Mouse (Mus musculus): ENCODE results near the gene Ep300.

Ep300 gene

DNA sequence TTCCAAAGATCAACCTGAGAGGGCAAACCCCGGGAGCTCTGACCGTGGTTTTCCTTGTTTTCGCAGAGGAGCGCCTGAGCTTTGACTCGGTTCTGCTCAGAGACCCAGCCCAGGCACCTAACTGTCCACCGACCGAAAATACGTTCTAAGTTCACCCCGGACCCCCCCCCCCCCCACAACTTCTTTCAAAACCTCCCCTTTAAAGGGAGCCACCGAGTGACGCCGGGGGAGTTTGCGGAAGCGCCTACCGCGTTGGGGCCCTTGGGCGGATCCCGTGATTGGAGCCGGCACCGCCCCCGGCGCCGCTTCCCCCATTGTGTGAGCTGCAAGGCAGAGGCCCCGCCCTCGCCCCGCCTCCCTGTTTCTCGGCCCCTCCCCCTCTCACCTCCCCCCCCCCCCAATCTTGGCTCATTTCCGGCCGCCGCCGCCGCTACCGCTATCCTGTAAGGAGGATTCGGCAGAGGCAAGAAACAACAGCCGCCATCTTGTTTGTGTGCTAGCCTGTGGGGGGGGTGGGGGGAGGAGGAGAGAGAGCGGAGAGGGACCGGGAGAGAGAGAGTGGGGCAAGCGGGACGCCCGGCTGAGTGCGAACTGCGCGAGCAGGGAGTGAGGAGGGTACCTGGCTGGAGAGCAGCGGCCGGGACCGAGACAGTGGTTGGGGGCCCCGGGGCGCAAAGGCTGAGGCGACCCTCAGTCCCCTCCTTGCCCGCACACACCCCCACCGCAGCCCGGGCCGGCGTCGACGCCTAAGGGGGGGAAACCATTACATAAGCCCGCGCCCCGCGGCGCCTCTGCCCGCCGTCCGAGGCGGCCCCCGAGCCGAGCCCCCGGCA is at the start of gene Ep300:
TSS of gene Ep300 (plus strand) at position 439 of the 833 bp plus-strand sequence.
- peak; percentile 70 for DNase-seq (ENCODE audit: low spot score)

DNA sequence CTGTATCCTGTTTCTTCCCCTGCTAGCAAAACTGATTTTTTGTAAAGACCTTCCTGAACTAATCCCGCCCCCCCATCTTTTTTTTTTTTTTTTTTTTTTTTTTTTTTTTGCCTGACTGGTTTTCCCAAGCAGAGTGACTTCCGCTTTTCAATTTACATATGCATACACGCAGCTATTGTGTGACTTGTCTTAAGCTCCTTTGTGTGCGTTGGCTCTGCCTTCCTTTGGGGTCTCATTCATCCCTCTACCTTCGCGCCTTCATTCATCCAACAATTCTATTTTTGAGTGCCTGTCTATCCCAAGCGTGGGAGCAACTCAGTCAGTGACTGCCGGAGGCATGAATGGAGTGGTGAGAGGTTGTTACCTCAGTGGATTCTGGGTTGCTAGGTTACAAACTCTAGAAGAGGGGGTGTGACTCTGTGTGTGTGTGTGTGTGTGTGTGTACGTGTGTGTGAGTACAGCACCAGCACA is 49.2 kb upstream of the Ep300 start:
- DNase-seq (ENCODE audit: low spot score): no peak

GRCm38 (mm10) chr15:81538149-81538548 is 47.0 kb upstream of the Ep300 start:
- no peak for DNase-seq (ENCODE audit: low spot score)

GRCm38 (mm10) chr15:81539560-81539959 is 45.6 kb upstream of the Ep300 start:
- no peak for DNase-seq (ENCODE audit: low spot score)

- DNase-seq (ENCODE audit: low spot score): no peak
These were observed 40.2 kb upstream of the Ep300 start for GRCm38 (mm10) chr15:81544916-81545315.

DNA sequence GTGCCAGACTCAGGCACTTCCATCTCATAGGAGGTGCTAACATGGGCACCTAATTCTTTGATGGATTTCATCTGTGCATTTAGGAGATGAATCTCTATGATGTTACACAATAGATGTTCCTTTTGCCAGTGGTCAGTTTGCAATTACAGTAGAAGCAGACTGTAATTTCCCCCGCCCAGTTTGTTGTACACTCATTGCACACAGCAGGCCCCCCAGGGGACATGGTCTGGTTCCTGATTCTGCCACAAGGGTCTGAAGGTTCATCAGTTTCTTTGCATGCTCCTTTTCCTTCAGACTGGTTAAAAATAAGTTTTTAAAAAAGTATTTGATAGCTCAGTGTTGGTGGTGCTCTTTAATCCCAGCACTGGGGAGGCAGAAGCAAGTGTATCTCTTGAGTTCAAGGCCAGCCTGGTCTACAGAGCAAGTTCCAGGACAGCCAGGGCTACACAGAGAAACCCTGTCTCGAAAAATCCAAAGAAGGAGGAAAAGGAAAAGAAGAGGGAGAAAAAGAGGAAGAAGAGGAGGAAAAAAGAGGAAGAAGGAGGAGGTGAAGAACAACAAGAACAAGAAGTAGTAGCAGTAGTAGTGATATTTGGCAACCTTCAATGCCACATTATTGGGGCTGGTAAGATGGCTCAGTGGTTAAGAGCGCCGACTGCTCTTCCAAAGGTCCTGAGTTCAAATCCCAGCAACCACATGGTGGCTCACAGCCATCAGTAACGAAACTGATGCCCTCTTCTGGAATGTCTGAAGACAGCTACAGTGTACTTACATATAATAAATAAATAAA is 39.6 kb upstream of the Ep300 start:
- no peak for DNase-seq (ENCODE audit: low spot score)

DNA sequence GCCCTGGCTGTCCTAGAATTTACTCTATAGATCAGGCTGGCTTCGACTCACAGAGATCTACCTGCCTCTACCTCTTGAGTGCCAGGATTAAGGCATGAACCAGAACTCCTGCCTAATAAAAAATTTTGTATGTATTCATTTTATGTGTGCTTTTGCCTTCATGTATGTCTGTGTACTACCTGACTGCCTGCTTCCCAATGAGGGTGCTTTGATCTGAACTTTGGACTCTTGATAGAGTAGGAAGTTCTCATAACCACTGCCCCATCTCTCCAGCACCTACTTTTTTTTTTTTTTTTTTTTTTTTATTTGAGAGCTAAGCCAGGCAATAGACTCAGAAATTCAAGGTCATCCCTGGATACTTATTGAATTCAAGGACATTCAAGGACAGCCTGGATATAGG is 31.7 kb upstream of the Ep300 start:
- DNase-seq (ENCODE audit: low spot score): no peak

- DNase-seq (ENCODE audit: low spot score): no peak
These were observed 30.4 kb upstream of the Ep300 start for GRCm38 (mm10) chr15:81554558-81555297.

DNA sequence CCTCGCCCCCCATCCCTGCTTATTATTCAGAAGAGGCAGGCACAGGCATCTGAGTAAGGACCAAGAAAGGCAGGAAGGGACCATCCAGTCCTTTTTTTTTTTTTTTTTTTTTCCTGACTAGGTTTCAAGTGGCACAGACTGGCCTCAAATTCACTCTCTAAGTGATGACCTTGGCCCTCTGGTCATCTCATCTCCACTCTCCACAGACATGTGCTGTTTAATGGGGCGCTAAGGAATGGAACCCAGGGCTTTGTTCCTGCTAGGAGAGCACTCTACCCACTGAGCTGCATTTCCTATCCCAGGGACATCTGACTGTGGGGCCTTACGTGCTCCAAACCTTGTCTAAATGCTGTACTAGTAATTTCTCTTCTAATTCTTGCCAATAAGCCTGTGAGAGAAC is 29.2 kb upstream of the Ep300 start:
- DNase-seq (ENCODE audit: low spot score): no peak

DNA sequence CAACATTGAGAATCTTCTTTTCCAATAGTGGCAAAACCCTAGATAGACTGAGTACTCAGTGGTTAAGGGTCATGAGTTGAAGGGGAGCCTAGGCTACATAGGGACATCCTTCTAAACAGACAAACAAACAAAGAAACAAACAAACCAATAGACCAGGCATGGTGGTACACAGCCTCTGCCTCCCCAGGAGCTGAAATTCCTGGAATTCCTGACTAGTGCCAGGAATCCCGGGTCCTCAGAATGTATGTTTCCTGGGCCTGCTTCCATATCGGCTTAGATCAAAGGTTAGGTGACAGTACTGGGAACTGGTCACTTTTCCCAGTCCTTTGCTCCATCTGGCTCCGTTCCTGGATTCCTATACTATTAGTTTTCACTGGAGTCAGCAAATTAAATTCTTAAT is 23.6 kb upstream of the Ep300 start:
- DNase-seq (ENCODE audit: low spot score): no peak

DNA sequence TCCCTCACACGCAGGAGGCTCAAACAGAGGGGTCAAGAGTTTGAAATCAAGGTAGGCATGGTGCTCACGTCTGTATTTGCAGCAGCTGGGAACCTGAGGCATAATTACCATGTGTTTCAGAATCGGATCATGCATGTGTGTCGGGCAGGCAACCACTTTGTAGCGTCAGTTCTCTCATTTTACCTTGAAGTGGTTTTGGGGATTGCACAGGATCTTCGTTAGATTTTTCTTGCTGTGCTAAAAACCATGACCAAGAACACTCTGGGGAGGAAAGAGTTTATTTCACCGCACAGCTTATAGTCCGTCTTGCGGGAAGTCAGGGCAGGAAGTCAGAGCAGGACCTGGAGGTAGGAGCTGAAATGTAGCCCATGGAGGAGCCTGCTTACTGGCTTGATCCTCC is 23.2 kb upstream of the Ep300 start:
- DNase-seq (ENCODE audit: low spot score): no peak

DNA sequence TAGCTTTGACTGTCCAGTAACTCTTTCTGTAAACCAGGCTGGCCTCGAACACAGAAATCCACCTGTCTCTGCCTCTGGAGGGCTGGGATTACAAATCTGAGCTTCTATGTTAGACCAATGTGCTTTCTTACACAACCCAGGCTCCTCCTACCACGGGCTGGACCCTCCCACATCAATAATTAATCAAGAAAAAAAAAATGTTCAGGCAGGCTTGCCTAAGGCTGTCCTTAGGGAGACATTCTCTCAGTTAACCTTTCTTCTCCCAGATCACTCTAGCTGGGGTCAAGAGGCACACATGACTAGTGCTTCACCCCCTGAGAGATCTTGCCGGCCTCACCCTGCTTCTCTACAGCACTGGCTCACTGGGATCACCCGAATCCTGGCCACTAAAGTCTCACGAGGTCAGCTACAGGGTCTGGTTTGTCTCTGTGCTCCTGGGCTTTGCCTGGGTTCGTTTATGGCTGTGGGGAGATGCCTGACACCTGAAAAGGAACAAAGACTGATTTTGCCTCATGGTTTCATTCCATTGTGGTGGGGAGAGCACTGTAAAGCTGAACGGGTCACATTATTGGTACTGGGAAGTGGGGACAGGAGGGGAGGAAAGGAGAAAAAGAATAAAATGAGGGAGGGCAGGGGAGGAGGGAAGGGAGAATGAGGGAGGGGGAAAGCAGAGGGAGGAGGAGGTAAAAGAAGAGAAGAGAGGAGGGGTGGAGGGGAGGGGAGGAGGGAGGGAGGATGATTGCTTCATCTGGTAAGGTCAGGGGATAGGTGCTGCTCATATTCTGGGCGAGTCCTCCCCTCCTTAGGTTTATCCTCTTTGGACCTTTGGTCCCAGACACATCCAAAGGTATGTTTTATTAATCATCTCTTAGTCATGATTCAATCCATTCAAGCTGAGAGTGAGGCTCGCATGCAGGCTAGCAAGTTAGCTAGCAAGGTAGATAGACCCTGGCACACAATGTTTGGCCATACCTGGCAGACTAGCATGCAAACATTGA is 22.4 kb upstream of the Ep300 start:
- DNase-seq (ENCODE audit: low spot score): no peak

GRCm38 (mm10) chr15:81568093-81568492 is 17.1 kb upstream of the Ep300 start:
- DNase-seq (ENCODE audit: low spot score): no peak

- peak; percentile 22 for DNase-seq (ENCODE audit: low spot score)
These were observed 16.6 kb upstream of the Ep300 start for GRCm38 (mm10) chr15:81568592-81568991.

GRCm38 (mm10) chr15:81576961-81577360 is 8.2 kb upstream of the Ep300 start:
- DNase-seq (ENCODE audit: low spot score): no peak

GRCm38 (mm10) chr15:81577743-81578165 is 7.4 kb upstream of the Ep300 start:
- no peak for DNase-seq (ENCODE audit: low spot score)

GRCm38 (mm10) chr15:81584466-81584865 is 685 bp upstream of the Ep300 start:
- no peak for DNase-seq (ENCODE audit: low spot score)

DNA sequence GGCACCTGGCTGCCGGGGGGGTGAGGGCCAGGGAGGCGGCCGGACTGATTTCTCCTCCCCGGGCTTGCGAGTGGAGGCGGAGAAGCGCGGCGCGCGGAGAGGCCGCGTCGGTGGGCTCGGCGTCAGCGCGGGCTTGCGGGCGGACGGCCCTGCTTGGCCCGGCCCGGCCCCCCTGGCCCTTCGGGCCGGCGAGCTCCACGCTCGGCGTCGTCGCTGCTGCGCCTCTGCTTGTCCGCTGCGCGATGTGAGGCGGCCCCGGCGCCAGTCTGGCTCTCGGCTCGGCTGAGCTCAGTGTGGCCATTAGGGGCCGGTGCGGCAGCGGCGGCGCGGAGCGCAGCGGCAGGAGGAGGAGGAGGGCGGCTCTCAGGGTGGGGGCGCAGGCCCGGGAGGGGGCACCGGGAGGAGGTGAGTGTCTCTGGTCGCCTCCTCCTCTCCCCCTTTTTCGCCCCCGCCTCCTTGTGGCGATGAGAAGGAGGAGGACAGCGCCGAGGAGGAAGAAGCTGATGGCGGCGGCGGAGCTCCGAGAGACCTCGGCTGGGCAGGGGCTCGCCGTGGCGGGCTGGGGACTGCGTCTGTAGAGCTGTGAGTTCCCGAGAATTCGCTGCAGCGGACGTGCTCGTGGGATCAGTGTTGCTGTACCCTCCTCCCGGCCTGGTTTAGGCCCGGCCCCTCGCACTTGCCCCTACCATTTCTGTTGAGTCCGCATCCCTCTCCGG is 753 bp downstream of the Ep300 start:
- DNase-seq (ENCODE audit: low spot score): peak; percentile 50

GRCm38 (mm10) chr15:81586466-81586865 is 1.3 kb downstream of the Ep300 start:
- no peak for DNase-seq (ENCODE audit: low spot score)

DNA sequence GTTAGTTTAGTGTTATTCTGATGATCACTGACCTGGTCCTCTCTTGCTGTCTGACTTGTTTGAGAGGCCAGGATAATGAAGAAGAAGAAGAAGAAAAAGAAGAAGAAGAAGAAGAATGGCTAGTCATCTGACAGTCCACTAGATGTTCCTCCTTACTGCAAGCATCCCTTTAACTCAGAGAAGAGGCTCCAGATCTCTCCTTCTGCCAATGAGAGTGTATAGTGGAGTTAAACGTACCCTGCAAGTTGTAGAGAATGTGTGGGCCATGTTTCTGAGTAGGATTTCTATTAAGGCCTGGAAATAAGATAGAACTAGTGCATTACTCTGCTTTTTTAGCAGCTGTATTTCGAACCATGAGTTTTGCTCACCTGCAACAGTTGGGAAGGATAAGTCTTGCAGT is 2.5 kb downstream of the Ep300 start:
- DNase-seq (ENCODE audit: low spot score): no peak
